Mouse (Mus musculus) thymus, postnatal 10 days (tissue): ENCODE data around the gene Klhdc1.

ENCODE experiments used
- DNase-seq, 2 experiments: peaks; one replicate each; pipeline ENCODE4 v3.0.0; 2021; ENCODE audit warnings: low spot score in 2 of 2

Gene Klhdc1

GRCm38 (mm10) chr12:69227776-69228466, 13.1 kb upstream of the Klhdc1 start, which contains the start of gene Pole2:
Gene Pole2, minus strand, starts transcription at chr12:69228195.
- peak; percentile 62 to 82 for DNase-seq

GRCm38 (mm10) chr12:69229251-69229650, 11.7 kb upstream of the Klhdc1 start:
- DNase-seq, result peak in 1 of 2 experiments; percentile 18

- no peak for DNase-seq
These were observed 5.2 kb upstream of the Klhdc1 start for GRCm38 (mm10) chr12:69235782-69236181.

DNA sequence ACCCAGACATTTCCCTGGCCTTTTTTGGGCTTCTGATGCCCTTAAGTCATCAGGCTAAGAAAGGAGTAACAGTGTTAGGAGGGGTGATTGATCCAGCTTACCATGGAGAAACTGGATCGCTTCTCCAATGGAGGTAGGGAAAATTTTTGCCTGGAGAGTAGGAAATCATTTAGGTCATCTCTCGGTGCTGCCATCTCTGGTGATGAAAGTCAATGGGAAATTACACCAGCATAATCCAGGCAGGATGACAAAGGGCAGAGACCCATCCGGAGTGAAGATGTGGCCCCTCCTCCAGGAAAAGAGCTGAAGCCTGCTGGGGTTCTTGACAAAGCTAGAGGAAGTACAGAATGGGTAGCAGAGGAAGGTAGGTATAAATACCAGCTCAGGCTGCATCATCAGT, 2.7 kb upstream of the Klhdc1 start:
- DNase-seq, result no peak

GRCm38 (mm10) chr12:69241405-69241770, 412 bp downstream of the Klhdc1 start:
- no peak for DNase-seq

GRCm38 (mm10) chr12:69241771-69242431, 925 bp downstream of the Klhdc1 start:
- DNase-seq, result peak; percentile 10 to 36

DNA sequence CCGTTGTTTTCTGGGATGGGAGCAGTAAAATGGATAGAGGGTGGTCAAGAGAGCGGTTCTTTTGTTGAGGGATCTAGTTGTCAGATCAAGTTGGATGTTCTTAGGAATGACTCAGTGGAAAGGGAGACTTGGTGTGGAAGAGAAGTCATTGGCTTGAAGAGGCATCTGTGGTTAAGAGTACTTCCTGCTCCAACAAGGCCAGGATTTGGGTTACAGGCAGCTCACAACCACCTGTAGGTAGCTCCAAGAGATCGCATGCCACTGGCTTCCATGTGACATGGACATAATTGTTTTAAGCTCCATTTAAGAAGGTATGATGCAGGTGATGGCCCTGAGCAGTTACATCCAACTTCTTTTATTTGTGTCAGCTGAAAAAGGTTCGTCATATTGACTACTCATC, 8.8 kb downstream of the Klhdc1 start:
- no peak for DNase-seq

GRCm38 (mm10) chr12:69250756-69251155, 9.8 kb downstream of the Klhdc1 start:
- DNase-seq, result no peak

DNA sequence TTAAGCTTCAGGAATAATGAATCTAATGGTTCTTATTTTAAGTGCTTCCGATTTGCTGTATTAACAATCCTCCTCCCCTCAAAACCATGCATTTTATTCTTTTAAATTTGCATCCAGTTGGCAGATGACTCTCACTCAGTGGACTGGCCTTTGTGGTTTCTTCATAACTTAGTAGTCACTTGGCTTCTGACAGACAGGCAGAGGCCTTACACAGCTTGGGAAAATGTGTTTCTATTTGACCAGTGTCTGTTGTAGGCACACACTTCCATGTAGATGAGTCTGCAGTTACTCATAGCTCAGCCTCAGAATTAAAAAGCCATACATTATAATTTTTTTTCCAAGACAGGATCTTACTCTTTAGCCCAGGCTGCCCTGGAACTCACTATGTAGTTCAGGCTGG, 12.8 kb downstream of the Klhdc1 start:
- DNase-seq, result no peak

DNA sequence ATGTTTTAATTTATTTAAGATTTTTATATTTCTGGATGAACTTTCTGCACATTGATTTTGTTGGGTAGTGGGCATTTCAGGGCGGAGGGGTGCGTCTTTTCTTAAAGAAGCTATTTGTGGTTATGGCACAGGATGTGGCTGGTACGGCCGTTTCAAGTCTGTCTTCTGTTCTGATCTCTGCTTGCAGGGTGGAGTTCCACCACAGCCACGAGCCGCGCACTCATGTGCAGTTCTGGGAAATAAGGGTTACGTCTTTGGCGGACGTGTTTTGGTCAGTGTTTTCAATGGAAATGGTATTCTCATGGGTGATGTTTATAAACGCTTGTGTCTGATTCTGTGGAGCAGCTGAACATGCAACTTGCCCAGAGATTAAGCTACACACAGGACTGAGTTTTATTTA, 16.9 kb downstream of the Klhdc1 start:
- peak; percentile 47 to 48 for DNase-seq

GRCm38 (mm10) chr12:69262251-69262650, 21.3 kb downstream of the Klhdc1 start:
- no peak for DNase-seq

GRCm38 (mm10) chr12:69265031-69265430, 24.1 kb downstream of the Klhdc1 start:
- DNase-seq, result no peak

- no peak for DNase-seq
These were observed 27.1 kb downstream of the Klhdc1 start for GRCm38 (mm10) chr12:69267956-69268632.

DNA sequence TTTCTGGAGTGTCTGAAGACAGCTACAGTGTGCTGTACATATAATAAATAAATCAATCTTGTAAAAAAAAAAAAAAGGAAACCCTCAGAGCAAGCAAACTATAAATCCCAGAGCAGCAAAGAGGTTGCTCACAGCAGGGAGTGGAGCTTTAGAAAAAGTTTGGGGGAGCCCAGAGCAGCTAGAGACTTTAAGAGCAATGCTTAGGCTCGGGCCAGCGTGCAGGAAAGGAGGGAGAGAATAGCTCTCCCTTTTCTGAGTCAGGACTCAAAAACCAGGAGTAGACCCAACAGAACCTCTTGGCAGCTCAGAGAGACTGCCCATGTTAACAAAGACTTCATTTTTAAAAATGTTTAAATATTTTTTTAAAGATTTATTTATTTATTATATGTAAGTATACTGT, 28.0 kb downstream of the Klhdc1 start:
- DNase-seq, result no peak

GRCm38 (mm10) chr12:69279931-69280469, 39.0 kb downstream of the Klhdc1 start:
- no peak for DNase-seq

DNA sequence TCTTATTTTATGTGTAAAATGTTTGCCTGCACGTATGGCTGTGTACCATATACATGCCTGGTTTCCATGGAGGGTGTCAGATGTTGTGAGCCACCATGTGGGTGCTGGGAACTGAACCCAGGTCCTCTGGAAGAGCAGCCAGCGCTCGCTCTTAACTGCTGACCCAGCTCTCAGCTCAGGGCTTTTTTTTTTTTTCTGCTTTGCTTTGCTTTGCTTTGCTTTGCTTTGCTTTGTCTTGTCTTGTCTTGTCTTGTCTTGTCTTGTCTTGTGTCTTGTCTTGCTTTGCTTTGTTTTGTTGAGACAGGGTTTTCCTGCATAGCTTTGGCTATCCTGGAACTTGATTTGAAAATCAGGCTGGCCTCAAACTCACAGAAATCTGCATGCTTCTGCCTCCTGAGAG, 39.9 kb downstream of the Klhdc1 start:
- DNase-seq, result no peak

GRCm38 (mm10) chr12:69283146-69283545, 42.2 kb downstream of the Klhdc1 start:
- DNase-seq, result no peak

DNA sequence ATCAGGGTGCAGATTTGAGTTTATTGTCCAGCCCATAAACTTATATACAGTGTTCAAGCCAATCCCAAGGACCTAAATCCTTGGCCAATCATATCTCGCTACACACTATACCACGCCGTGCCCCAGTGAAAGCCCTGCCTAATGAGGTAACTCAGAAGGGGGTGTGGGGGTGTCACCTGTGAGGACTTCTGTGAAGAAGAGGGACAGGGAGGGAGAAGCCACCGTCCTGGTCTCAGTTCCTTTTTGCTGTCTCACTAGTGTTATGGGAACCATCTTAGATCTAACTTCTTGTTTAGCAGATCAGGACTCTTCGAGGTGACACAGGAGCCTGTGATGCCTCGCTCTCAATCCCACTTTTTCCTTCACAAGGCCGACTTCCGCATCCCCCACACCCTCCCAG, 46.6 kb downstream of the Klhdc1 start:
- no peak for DNase-seq

DNA sequence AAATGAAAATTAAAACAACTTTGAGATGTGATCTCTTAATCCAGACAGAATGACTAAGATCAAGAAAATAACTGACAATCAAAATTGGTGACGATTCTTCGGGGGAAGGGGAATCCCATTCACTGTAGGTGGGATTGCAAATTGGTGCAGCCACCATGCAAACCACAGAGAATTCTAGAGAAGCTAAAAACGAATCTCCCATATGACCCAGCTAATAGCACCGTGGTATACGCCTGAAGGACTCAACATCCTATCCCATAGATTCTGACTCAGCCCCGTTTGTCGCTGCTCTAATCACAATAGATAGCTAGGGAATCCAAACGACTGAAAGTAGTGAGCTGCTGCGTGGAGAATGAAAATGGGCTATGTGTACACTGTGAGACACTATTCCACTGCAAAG, 47.7 kb downstream of the Klhdc1 start:
- no peak for DNase-seq

- no peak for DNase-seq
These were observed 51.4 kb downstream of the Klhdc1 start for GRCm38 (mm10) chr12:69292401-69292800.

DNA sequence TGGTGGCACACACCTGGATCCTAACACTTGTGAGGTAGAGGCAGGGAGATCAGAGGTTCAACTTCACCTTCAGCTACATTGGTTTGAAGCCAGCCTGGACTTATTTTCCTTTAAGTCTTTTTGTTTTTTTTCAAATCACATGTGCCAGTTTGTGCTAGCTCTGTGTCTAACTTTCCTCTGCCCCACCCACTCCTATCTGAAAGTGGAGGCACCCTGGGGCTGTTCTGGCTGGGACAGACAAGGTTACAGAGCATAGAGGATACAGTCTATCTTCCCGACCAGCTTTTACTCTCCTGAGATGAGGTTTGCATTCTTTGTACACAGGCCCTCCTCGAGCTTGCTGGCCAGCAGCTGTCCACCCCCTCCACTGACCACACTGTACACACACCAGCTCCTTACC, 52.8 kb downstream of the Klhdc1 start:
- no peak for DNase-seq

DNA sequence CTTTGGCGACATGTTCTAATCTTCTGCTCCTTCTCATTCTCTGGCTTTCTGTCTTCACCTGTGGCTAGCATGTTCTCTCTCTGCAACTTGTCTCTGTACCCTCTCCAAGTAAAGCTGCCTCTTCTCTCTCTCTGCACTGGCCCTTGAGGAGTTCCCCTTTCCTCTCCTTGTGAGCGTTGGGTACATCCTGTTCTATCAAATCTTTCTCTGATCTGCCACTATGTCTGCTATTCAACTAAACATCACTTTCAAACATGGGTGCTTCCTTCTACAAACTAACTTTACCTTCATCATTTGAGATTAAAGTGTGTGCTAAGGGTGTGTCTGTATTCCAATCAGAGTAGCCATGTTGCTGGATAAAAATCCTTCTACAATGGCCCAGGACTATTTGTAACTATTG, 54.0 kb downstream of the Klhdc1 start:
- DNase-seq, result no peak

GRCm38 (mm10) chr12:69295651-69296050, 54.7 kb downstream of the Klhdc1 start:
- DNase-seq, result no peak
